Mouse (Mus musculus) myocyte (in vitro differentiated cells): Measurements from ENCODE around the gene Gm21992.

ENCODE experiments used
- CEBPB ChIP-seq: IDR thresholded peaks from 2 replicates; pipeline ENCODE4 v1.6.1; 2011; ENCODE audit warnings: mild to moderate bottlenecking, moderate library complexity; ENCODE audit not compliant: poor library complexity, insufficient read depth, severe bottlenecking
- E2F4 ChIP-seq: IDR thresholded peaks from one replicate; pipeline ENCODE4 v1.6.1; 2011; ENCODE audit warnings: mild to moderate bottlenecking, control low read depth, moderate library complexity; ENCODE audit not compliant: insufficient read depth
- MYOG ChIP-seq, 3 experiments: IDR thresholded peaks; one replicate each; pipeline ENCODE4 v1.6.1; 2011; ENCODE audit warnings: control low read depth in 2 of 3, low read depth in 2 of 3, mild to moderate bottlenecking in 2 of 3; ENCODE audit not compliant: insufficient read length in 2 of 3, control insufficient read depth in 1 of 3, insufficient read depth in 1 of 3
- SRF ChIP-seq: IDR thresholded peaks from one replicate; pipeline ENCODE4 v1.6.1; 2011; ENCODE audit warnings: low read depth; ENCODE audit not compliant: control insufficient read depth, insufficient read length

DNA sequence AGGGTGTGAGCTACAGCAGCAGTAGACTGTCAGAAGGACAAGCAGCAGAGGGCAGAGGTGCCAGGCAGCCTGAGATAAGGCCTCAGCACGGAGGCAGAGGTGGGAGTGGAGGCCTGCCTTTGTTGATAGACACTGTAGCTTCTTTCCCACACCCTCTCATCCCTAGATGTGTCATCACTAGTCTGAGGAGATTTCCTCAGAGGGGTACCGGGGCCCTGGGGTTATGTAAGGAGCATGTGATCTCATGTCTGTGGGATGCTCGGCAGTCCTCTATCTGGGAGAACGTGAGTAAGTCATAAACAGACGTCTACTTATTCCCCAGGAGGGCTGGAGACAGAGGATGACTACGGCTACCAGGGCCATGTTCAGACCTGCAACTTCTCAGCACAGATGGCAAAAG lies 47.7 kb upstream of the Gm21992 start:
- no peak for TF ChIP-seq CEBPB
- no peak for TF ChIP-seq MYOG (IDR thresholded peaks at IDR 0.05; ENCODE audit: control insufficient read depth in 1 of 3, insufficient read depth in 1 of 3, insufficient read length in 2 of 3, low read depth in 2 of 3)
- TF ChIP-seq E2F4, result no peak
- no peak for TF ChIP-seq SRF
